Mouse (Mus musculus) cortical plate, adult 2 months (tissue): Measurements from ENCODE around the gene Sephs2.

ENCODE experiments used
- CTCF ChIP-seq: fragments of 200-500 bp; IDR thresholded peaks from 2 replicates; pipeline ENCODE4 v1.5.1; 2011; ENCODE audit warnings: mild to moderate bottlenecking, control low read depth, low read length; ENCODE audit not compliant: insufficient read depth; ENCODE audit errors: extremely low read depth
- POLR2A ChIP-seq: fragments of 200-500 bp; IDR thresholded peaks from 2 replicates; pipeline ENCODE4 v1.6.1; 2011; ENCODE audit warnings: mild to moderate bottlenecking, low read length, control low read depth; ENCODE audit not compliant: insufficient read depth; ENCODE audit errors: extremely low read depth

GRCm38 (mm10) chr7:127276519-127276961, 2.7 kb upstream of the Sephs2 start:
- TF ChIP-seq CTCF (no peak), POLR2A (no peak)
